Comparison of ENCODE assay signal across 9 mouse cellular contexts in the genomic region with DNA sequence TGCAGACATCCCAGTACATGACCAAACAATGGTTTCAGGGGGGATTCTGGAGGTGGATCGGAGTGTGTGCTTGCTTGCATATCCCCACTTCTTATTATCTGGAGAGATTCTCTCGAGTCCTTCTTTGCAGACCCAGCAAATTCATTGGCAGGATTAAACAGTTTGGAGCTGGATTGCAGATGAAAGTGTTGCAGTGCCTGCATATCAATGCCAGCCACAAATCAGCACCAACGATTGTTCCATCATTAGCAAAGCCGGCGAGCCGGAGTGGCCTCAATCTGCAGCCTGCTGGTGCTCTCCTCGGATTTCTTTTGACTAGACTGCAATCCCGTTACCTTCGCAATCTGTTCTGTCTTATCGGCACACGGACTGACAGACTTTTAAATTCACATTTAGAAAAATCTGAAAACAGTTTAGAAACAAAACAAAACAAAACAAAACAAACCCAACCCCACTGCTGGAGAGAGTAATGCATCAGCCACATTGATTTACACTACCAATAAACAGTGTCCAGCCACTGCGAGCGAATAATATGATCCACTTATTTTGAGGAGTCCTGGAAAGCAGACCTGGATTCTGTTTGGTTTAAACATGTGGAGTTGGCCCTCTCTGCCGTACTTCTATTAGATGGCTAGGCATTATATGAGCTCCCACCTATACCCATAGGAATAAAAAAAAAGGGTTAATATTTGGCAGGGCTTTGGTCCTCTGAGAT.
DNase-seq lines count a peak whose midpoint lies in the region; ATAC-seq lines count a peak whose summit lies in the region.
"Had no signal": no experiment of that assay in that cellular context is flagged by ENCODE, and none has a peak within 500 bp of the region (broad histone marks: within the 10 kb centered on the region; RNA-seq: fewer than 3 reads in every experiment).

No protein-coding gene starts in this region.

- H3K4me1 ChIP-seq in forebrain, embryonic 16.5 days (replicated peaks; ENCODE audit: control insufficient read depth, insufficient read depth, low read length) = peaks cover 12% of the 10 kb centered on the region
- no peaks in the 10 kb centered on the region for H3K4me1 ChIP-seq in midbrain, embryonic 11.5 days (ENCODE audit: control insufficient read depth, insufficient read depth, low read length)
- H3K4me1 ChIP-seq: limb, embryonic 13.5 days had no signal

- H3K4me2 ChIP-seq in forebrain, embryonic 16.5 days (ENCODE audit: low read length) = peak overlapping the region; percentile 52
- peak overlapping the region; percentile 17 for H3K4me2 ChIP-seq in midbrain, embryonic 11.5 days
- H3K4me2 ChIP-seq: limb, embryonic 13.5 days had no signal

- peak overlapping the region; percentile 29 for H3K4me3 ChIP-seq in forebrain, embryonic 16.5 days (replicated peaks; ENCODE audit: low read length)
- no peak overlapping the region for H3K4me3 ChIP-seq in midbrain, embryonic 11.5 days (ENCODE audit: low read depth, low read length)
- H3K4me3 ChIP-seq: limb, embryonic 13.5 days had no signal

- peak overlapping the region; percentile 64 for H3K27ac ChIP-seq in forebrain, embryonic 16.5 days (ENCODE audit: low read length)
- peak overlapping the region; percentile 53 for H3K27ac ChIP-seq in midbrain, embryonic 11.5 days (ENCODE audit: low read depth, low read length)
- H3K27ac ChIP-seq: limb, embryonic 13.5 days had no signal

- no peaks in the 10 kb centered on the region for H3K9me3 ChIP-seq in forebrain, embryonic 16.5 days (ENCODE audit: control insufficient read depth, low read length)
- H3K9me3 ChIP-seq in midbrain, embryonic 11.5 days (ENCODE audit: control insufficient read depth, low read length) = no peaks in the 10 kb centered on the region
- H3K9me3 ChIP-seq: limb, embryonic 13.5 days had no signal

- H3K36me3 ChIP-seq in forebrain, embryonic 16.5 days (ENCODE audit: control insufficient read depth, insufficient read depth) = no peaks in the 10 kb centered on the region
- no peaks in the 10 kb centered on the region for H3K36me3 ChIP-seq in midbrain, embryonic 11.5 days (ENCODE audit: control insufficient read depth, insufficient read depth, low read length)
- H3K36me3 ChIP-seq: limb, embryonic 13.5 days had no signal

- peak; percentile 7 for DNase-seq in layer of hippocampus, adult 9-11 months
- DNase-seq in layer of hippocampus, adult 11-12 months (ENCODE audit: low spot score) = no peak
- DNase-seq in embryo, embryonic 9.5 days (ENCODE audit: extremely low spot score) = peak; percentile 13
- DNase-seq in midbrain, embryonic 11.5 days (ENCODE audit: low spot score, missing footprints) = no peak
- DNase-seq in urinary bladder, postnatal 25 days (ENCODE audit: low spot score) = no peak
- no peak for DNase-seq in thymus, adult 18-20 months
- DNase-seq in urinary bladder, postnatal 36 days (ENCODE audit: low spot score in 2 of 2) = no peak

- whole genome bisulfite sequencing in forebrain, embryonic 16.5 days = 14% methylated on average over 14 of the region's 14 CpGs
- 28% methylated on average over 14 of the region's 14 CpGs for WGBS in midbrain, embryonic 11.5 days

- peak overlapping the region; percentile 51 for H3K9ac ChIP-seq in forebrain, embryonic 16.5 days (replicated peaks; ENCODE audit: low read depth, low read length)
- peak overlapping the region; percentile 14; the same call in 1 of the 2 replicates for H3K9ac ChIP-seq in midbrain, embryonic 11.5 days (ENCODE audit: low read length)
- H3K9ac ChIP-seq: limb, embryonic 13.5 days had no signal

- H3K27me3 ChIP-seq in forebrain, embryonic 16.5 days (replicated peaks; ENCODE audit: control insufficient read depth, insufficient read depth, low read length) = no peaks in the 10 kb centered on the region
- H3K27me3 ChIP-seq in midbrain, embryonic 11.5 days (ENCODE audit: control insufficient read depth, insufficient read depth, low read length) = no peaks in the 10 kb centered on the region
- H3K27me3 ChIP-seq: limb, embryonic 13.5 days had no signal

- ATAC-seq in forebrain, embryonic 16.5 days = peak; percentile 87
- peak; percentile 64; the same call in 1 of the 2 replicates for ATAC-seq in midbrain, embryonic 11.5 days (ENCODE audit: low FRiP score)

Comparison
In these comparisons a context has a peak if more than half of its experiments do, and no peak if none do; other contexts are left out.
1. DNase-seq: peak in layer of hippocampus, adult 9-11 months (single experiment) and embryo, embryonic 9.5 days (single experiment); none in layer of hippocampus, adult 11-12 months (single experiment), midbrain, embryonic 11.5 days (single experiment), urinary bladder, postnatal 25 days (single experiment), thymus, adult 18-20 months (0 of 2) and urinary bladder, postnatal 36 days (0 of 2).